Mouse (Mus musculus) olfactory bulb, adult 2 months (tissue): ENCODE measurements at regions not wholly inside any gene's neighbourhood (a gene's known extent, or its start where the extent isn't known, plus 50 kb on each side); places are given as distances from the start of the nearest gene placed in this dataset.
"Not testable (repeated sequence)": the region's sequence is repeated elsewhere in the genome, so short reads cannot be mapped to it uniquely, and the experiment has no call there.

ENCODE experiments used
- H3K27ac ChIP-seq: fragments of 200-500 bp; 2 replicates; pipeline ENCODE4 v1.5.1; 2012; ENCODE audit warnings: low read depth, low read length; ENCODE audit not compliant: insufficient read depth
- H3K4me1 ChIP-seq: fragments of 200-500 bp; 2 replicates; pipeline ENCODE4 v1.6.1; 2012; ENCODE audit warnings: low read length; ENCODE audit not compliant: control insufficient read depth, insufficient read depth
- H3K4me3 ChIP-seq: fragments of 200-500 bp; 2 replicates; pipeline ENCODE4 v1.5.1; 2012; ENCODE audit warnings: mild to moderate bottlenecking, low read depth, low read length, moderate library complexity; ENCODE audit not compliant: insufficient read depth
- CTCF ChIP-seq: fragments of 200-500 bp; IDR thresholded peaks from 2 replicates; pipeline ENCODE4 v1.5.1; 2012; ENCODE audit warnings: low read depth, mild to moderate bottlenecking, low read length, moderate library complexity; ENCODE audit not compliant: insufficient read depth
- POLR2A ChIP-seq: fragments of 200-500 bp; IDR thresholded peaks from 2 replicates; pipeline ENCODE4 v1.6.1; 2012; ENCODE audit warnings: mild to moderate bottlenecking, low read depth, low read length, moderate library complexity; ENCODE audit not compliant: insufficient read depth
- WGBS: fragments of 180-500 bp; shearing (Covaris S2); methylation state at CpG from one replicate; pipeline ENCODE4 v1.1.7; 2018; 5-methylcytosine and 5-hydroxymethylcytosine counted together

GRCm38 (mm10) chr16:73543651-73544050, 868.0 kb downstream of the Robo2 start:
- H3K27ac ChIP-seq: no peak overlapping the region
- no peak overlapping the region for H3K4me3 ChIP-seq
- no peak for TF ChIP-seq CTCF
- TF ChIP-seq POLR2A: no peak
- H3K4me1 ChIP-seq: no peaks in the 10 kb centered on the region
- 81% methylated on average over 3 of the region's 3 CpGs for WGBS

- no peak overlapping the region for H3K4me3 ChIP-seq
- TF ChIP-seq POLR2A (no peak), CTCF (no peak)
- H3K4me1 ChIP-seq: no peaks in the 10 kb centered on the region
- H3K27ac ChIP-seq: no peak overlapping the region
- WGBS: 55% methylated on average over 7 of the region's 7 CpGs
These were observed 873.6 kb downstream of the Robo2 start for GRCm38 (mm10) chr16:73538040-73538439.

GRCm38 (mm10) chr16:73537541-73537940, 874.1 kb downstream of the Robo2 start:
- no peaks in the 10 kb centered on the region for H3K4me1 ChIP-seq
- H3K27ac ChIP-seq: no peak overlapping the region
- 81% methylated on average over 7 of the region's 7 CpGs for WGBS
- TF ChIP-seq POLR2A: no peak
- no peak for TF ChIP-seq CTCF
- H3K4me3 ChIP-seq: no peak overlapping the region

- TF ChIP-seq CTCF (no peak), POLR2A (no peak)
- Histone ChIP-seq H3K4me3 (no peak overlapping the region), H3K4me1 (no peaks in the 10 kb centered on the region), H3K27ac (no peak overlapping the region)
- 36% methylated on average over 10 of the region's 10 CpGs for WGBS
These were observed 881.4 kb downstream of the Robo2 start for GRCm38 (mm10) chr16:73530191-73530590.

GRCm38 (mm10) chr16:73522931-73523330, 888.7 kb downstream of the Robo2 start:
- 53% methylated on average over 3 of the region's 3 CpGs for WGBS

GRCm38 (mm10) chr16:73504759-73505158, 906.9 kb downstream of the Robo2 start:
- Histone ChIP-seq H3K4me1 (no peaks in the 10 kb centered on the region), H3K27ac (no peak overlapping the region), H3K4me3 (no peak overlapping the region)
- TF ChIP-seq POLR2A (no peak), CTCF (no peak)

More at GRCm38 (mm10) chr16:73522931-73523330, 888.7 kb downstream of the Robo2 start:
- not testable (repeated sequence) for H3K4me1 ChIP-seq, H3K4me3 ChIP-seq, H3K27ac ChIP-seq

GRCm38 (mm10) chr16:73498636-73499208, 912.9 kb downstream of the Robo2 start:
- Histone ChIP-seq H3K27ac (no peak overlapping the region), H3K4me1 (no peaks in the 10 kb centered on the region), H3K4me3 (no peak overlapping the region)
- WGBS: 63% methylated on average over 1 of the region's 1 CpGs
- no peak for TF ChIP-seq POLR2A
- TF ChIP-seq CTCF: no peak

- no peak for TF ChIP-seq POLR2A
- TF ChIP-seq CTCF: no peak
These were observed 928.3 kb downstream of the Robo2 start for GRCm38 (mm10) chr16:73483214-73483856.

GRCm38 (mm10) chr16:73482176-73482575, 929.4 kb downstream of the Robo2 start:
- TF ChIP-seq POLR2A (no peak), CTCF (no peak)
- Histone ChIP-seq H3K4me1 (no peaks in the 10 kb centered on the region), H3K4me3 (no peak overlapping the region), H3K27ac (no peak overlapping the region)
- WGBS: 74% methylated on average over 6 of the region's 6 CpGs

More at GRCm38 (mm10) chr16:73483214-73483856, 928.3 kb downstream of the Robo2 start:
- WGBS: 55% methylated on average over 2 of the region's 2 CpGs
- H3K27ac ChIP-seq: no peak overlapping the region
- H3K4me3 ChIP-seq: no peak overlapping the region
- H3K4me1 ChIP-seq: no peaks in the 10 kb centered on the region
